In genomic region chr14:8034561-8034960, GRCm38 (mm10) we compare ENCODE assay signal across 17 mouse cellular contexts. TPM values are rescaled to one million over a fixed set of nuclear protein-coding genes. Genes with fewer than 3 reads are reported as not detected.
"Had no signal": no experiment of that assay in that cellular context is flagged by ENCODE, and none has a peak within 500 bp of the region (broad histone marks: within the 10 kb centered on the region; RNA-seq: fewer than 3 reads in every experiment).

No protein-coding gene starts in this region.

- H3K27me3 ChIP-seq: lung, embryonic 15.5 days; midbrain, embryonic 13.5 days; midbrain, embryonic 15.5 days; neural tube, embryonic 12.5 days had no signal

- H3K36me3 ChIP-seq: lung, embryonic 15.5 days; midbrain, embryonic 13.5 days; midbrain, embryonic 15.5 days; neural tube, embryonic 12.5 days had no signal

- H3K4me1 ChIP-seq: lung, embryonic 15.5 days; midbrain, embryonic 15.5 days; neural tube, embryonic 12.5 days had no signal

- DNase-seq: liver, postnatal 0 days; lung, adult 2 months; lung, postnatal 14 days; lung, postnatal 36 days; right cerebral cortex, postnatal 14 days; thymus, adult 18-20 months; thymus, postnatal 14 days; thymus, postnatal 36 days had no signal

- ATAC-seq: liver, postnatal 0 days; lung, postnatal 0 days; midbrain, embryonic 13.5 days; midbrain, embryonic 15.5 days had no signal

- H3K9me3 ChIP-seq: lung, embryonic 15.5 days; megakaryocyte, embryonic 14.5 days; midbrain, embryonic 13.5 days; midbrain, embryonic 15.5 days; neural tube, embryonic 12.5 days had no signal

- H3K27ac ChIP-seq: lung, embryonic 15.5 days; macrophage; midbrain, embryonic 13.5 days; midbrain, embryonic 15.5 days; neural tube, embryonic 12.5 days had no signal

- H3K4me3 ChIP-seq: lung, embryonic 15.5 days; megakaryocyte, embryonic 14.5 days; midbrain, embryonic 13.5 days; midbrain, embryonic 15.5 days; neural tube, embryonic 12.5 days had no signal

- H3K4me2 ChIP-seq: lung, embryonic 15.5 days; midbrain, embryonic 11.5 days; midbrain, embryonic 13.5 days; midbrain, embryonic 15.5 days; neural tube, embryonic 12.5 days had no signal

- H3K9ac ChIP-seq: liver, postnatal 0 days; lung, embryonic 15.5 days; midbrain, embryonic 13.5 days; midbrain, embryonic 15.5 days; neural tube, embryonic 12.5 days had no signal

RNA-seq across cellular contexts. Expression of gene Dnase1l3, which starts 40.2 kb away (rescaled TPM):
- total RNA-seq: midbrain, postnatal 0 days had no signal
